Comparison of ENCODE assay signal across 8 mouse cellular contexts in genomic region chr4:120188651-120189161, GRCm38 (mm10). TPM values are rescaled to one million over a fixed set of nuclear protein-coding genes. Genes with fewer than 3 reads are reported as not detected.
DNase-seq lines count a peak whose midpoint lies in the region; ATAC-seq lines count a peak whose summit lies in the region.
"Had no signal": no experiment of that assay in that cellular context is flagged by ENCODE, and none has a peak within 500 bp of the region (broad histone marks: within the 10 kb centered on the region; RNA-seq: fewer than 3 reads in every experiment).

No protein-coding gene starts in this region.

- peak overlapping the region; percentile 80 for H3K27ac ChIP-seq in forebrain, embryonic 13.5 days

- no peak overlapping the region for H3K4me3 ChIP-seq in forebrain, embryonic 13.5 days

- ATAC-seq in forebrain, embryonic 13.5 days = peak; percentile 93
- ATAC-seq in megakaryocyte, adult 5-6 weeks (ENCODE audit: poor library complexity, severe bottlenecking) = 0 out of 2 replicates have a peak, but pooled peaks have one; percentile 24

- peaks cover 39% of the 10 kb centered on the region for H3K4me1 ChIP-seq in forebrain, embryonic 13.5 days

- 50% methylated on average over 10 of the region's 10 CpGs for WGBS in forebrain, embryonic 13.5 days

- H3K9me3 ChIP-seq in forebrain, embryonic 13.5 days (replicated peaks) = no peaks in the 10 kb centered on the region

- H3K36me3 ChIP-seq in forebrain, embryonic 13.5 days (ENCODE audit: poor library complexity, severe bottlenecking) = no peaks in the 10 kb centered on the region

- H3K27me3 ChIP-seq in forebrain, embryonic 13.5 days = no peaks in the 10 kb centered on the region

- DNase-seq in Muller cell, postnatal 12 days (ENCODE audit: inconsistent ontology term) = peak; percentile 99
- DNase-seq in adrenal gland, postnatal 10 days = peak; percentile 82
- peak; percentile 77 to 89 for DNase-seq in layer of hippocampus, adult 8-10 months (ENCODE audit: low spot score in 2 of 2)
- peak; percentile 35 for DNase-seq in telencephalon, adult 2 months (ENCODE audit: low read depth, low spot score)
- DNase-seq in spleen, adult 12 weeks (ENCODE audit: low spot score) = no peak

- no peak overlapping the region for H3K9ac ChIP-seq in forebrain, embryonic 13.5 days

- no peak overlapping the region for H3K4me2 ChIP-seq in forebrain, embryonic 13.5 days

RNA-seq across cellular contexts. Expression of gene Edn2, which starts 27.7 kb away (rescaled TPM):
- not detected for total RNA-seq in adrenal gland, postnatal 10 days (2021)
- polyA plus RNA-seq in forebrain, embryonic 13.5 days (2015; fragmentation: Nextera tagmentation; extraction: Ambion mirVana) = 0.18 and 0.31 TPM in 2 replicates
- total RNA-seq in layer of hippocampus, adult 8-10 months (2022) = not detected
- total RNA-seq in megakaryocyte, adult 5-6 weeks (2015) = not detected in 2 replicates
- total RNA-seq in megakaryocyte, adult 5-6 weeks (2017) = not detected in 2 replicates
- total RNA-seq: liver, adult 2 months had no signal
- polyA plus RNA-seq: liver, adult 2 months had no signal
